Mouse (Mus musculus): Measurements from ENCODE around the gene Exog. TPM values are rescaled to one million over a fixed set of nuclear protein-coding genes. Genes with fewer than 3 reads are reported as not detected.

The Exog gene
- polyA plus RNA-seq, 1 experiment from 2014 or later, result 44.0 TPM

- Histone ChIP-seq H3K36me3 (ENCODE audit: control insufficient read depth, insufficient read depth, low read length) (no peaks in the 10 kb centered on the region), H3K9ac (ENCODE audit: low read length) (no peak overlapping the region), H3K9me3 (ENCODE audit: control insufficient read depth, low read length) (no peaks in the 10 kb centered on the region; the same call in 1 of the 2 replicates), H3K27me3 (ENCODE audit: control insufficient read depth, insufficient read depth, low read length) (no peaks in the 10 kb centered on the region), H3K4me1 (replicated peaks; ENCODE audit: control insufficient read depth, insufficient read depth, low read length) (no peaks in the 10 kb centered on the region), H3K27ac (ENCODE audit: low read depth, low read length) (no peak overlapping the region), H3K4me3 (ENCODE audit: low read depth, low read length) (no peak overlapping the region), H3K4me2 (ENCODE audit: low read depth, low read length, severe bottlenecking) (no peak overlapping the region)
- 94% methylated on average over 9 of the region's 9 CpGs for WGBS
- ATAC-seq (replicated peaks; ENCODE audit: low FRiP score) (no peak), DNase-seq (ENCODE audit: low spot score) (no peak)
Measured at GRCm38 (mm10) chr9:119503613-119504012, 58.9 kb downstream of the Exog start.

DNA sequence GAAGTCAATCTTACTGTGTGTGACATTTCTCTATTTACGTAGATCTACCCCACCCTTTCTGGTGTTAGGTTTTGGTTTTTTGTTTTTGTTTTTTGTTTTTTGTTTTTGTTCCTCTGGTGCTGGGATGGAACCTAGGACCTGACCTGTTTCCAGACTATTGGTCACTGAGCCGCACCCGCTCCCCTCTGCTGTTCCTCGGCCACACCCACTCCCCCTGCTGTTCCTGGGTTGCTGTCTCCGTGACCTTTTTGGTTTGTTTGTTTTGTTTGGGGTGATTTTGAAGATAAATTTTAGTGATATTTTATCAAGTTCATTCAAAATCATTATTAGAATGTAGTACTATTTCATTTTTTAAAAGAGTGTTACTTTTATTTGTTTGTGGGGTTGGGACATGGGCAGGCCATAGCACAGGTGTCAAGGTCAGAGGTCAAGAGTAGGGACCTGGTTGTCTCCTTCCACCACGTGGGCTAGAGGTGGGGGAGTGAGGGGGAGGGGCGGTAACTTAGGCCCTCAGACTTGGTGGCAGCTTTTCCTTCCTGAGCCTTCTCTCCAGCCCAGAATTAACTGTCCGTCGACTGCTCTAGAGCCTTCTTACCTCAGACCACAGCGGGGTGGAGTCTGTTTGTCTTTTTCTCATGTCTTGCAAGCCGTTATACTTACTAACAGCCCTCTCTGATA, 60.4 kb downstream of the Exog start:
- 74% methylated on average over 11 of the region's 11 CpGs for WGBS
- ATAC-seq (replicated peaks; ENCODE audit: low FRiP score), result no peak

GRCm38 (mm10) chr9:119510902-119511301, 66.2 kb downstream of the Exog start:
- no peak for DNase-seq (ENCODE audit: low spot score)
- WGBS, result 85% methylated on average over 6 of the region's 6 CpGs
- H3K36me3 ChIP-seq (ENCODE audit: control insufficient read depth, insufficient read depth, low read length), result no peaks in the 10 kb centered on the region; the same call in 1 of the 2 replicates

More for the DNA sequence above, 60.4 kb downstream of the Exog start:
- no peaks in the 10 kb centered on the region; the same call in 1 of the 2 replicates for H3K9me3 ChIP-seq (ENCODE audit: control insufficient read depth, low read length)
- no peaks in the 10 kb centered on the region for H3K36me3 ChIP-seq (ENCODE audit: control insufficient read depth, insufficient read depth, low read length)
- no peak overlapping the region for H3K4me2 ChIP-seq (ENCODE audit: low read depth, low read length, severe bottlenecking)
- H3K9ac ChIP-seq (ENCODE audit: low read length), result no peak overlapping the region
- H3K4me3 ChIP-seq (ENCODE audit: low read depth, low read length), result no peak overlapping the region
- no peaks in the 10 kb centered on the region for H3K4me1 ChIP-seq (replicated peaks; ENCODE audit: control insufficient read depth, insufficient read depth, low read length)
- no peaks in the 10 kb centered on the region for H3K27me3 ChIP-seq (ENCODE audit: control insufficient read depth, insufficient read depth, low read length)
- no peak for DNase-seq (ENCODE audit: low spot score)
- no peak overlapping the region for H3K27ac ChIP-seq (ENCODE audit: low read depth, low read length)

DNA sequence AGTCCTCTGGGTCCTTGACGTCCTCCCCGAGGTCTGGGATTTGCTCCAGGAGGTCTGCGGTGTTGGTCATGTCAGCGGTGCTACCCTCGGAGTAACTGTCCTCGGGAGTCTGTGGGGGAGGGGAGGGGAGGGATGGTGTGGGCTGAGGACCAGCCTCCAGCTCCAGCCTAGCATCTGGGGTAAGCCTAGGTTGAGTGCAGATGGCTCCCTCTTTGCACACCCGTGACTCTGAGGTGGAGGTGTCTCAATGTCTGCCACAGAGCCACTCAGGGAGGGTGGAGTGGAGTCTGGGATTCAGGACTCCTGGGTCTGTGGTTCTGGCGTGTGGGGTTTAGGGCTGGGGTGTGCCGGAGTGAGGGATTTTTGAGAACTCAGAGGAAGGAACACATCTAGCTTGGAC, 68.2 kb downstream of the Exog start:
- 88% methylated on average over 9 of the region's 9 CpGs for WGBS
- no peaks in the 10 kb centered on the region for H3K27me3 ChIP-seq (ENCODE audit: control insufficient read depth, insufficient read depth, low read length)
- H3K4me3 ChIP-seq (ENCODE audit: low read depth, low read length), result no peak overlapping the region
- no peak overlapping the region for H3K9ac ChIP-seq (ENCODE audit: low read length)
- H3K4me2 ChIP-seq (ENCODE audit: low read depth, low read length, severe bottlenecking), result no peak overlapping the region
- no peak overlapping the region for H3K27ac ChIP-seq (ENCODE audit: low read depth, low read length)
- no peaks in the 10 kb centered on the region; the same call in 1 of the 2 replicates for H3K36me3 ChIP-seq (ENCODE audit: control insufficient read depth, insufficient read depth, low read length)
- H3K4me1 ChIP-seq (replicated peaks; ENCODE audit: control insufficient read depth, insufficient read depth, low read length), result no peaks in the 10 kb centered on the region
- ATAC-seq (replicated peaks; ENCODE audit: low FRiP score), result no peak
- no peak for DNase-seq (ENCODE audit: low spot score)
- no peaks in the 10 kb centered on the region for H3K9me3 ChIP-seq (ENCODE audit: control insufficient read depth, low read length)

More at GRCm38 (mm10) chr9:119510902-119511301, 66.2 kb downstream of the Exog start:
- no peaks in the 10 kb centered on the region for H3K4me1 ChIP-seq (replicated peaks; ENCODE audit: control insufficient read depth, insufficient read depth, low read length)
- no peak overlapping the region for H3K4me2 ChIP-seq (ENCODE audit: low read depth, low read length, severe bottlenecking)
- ATAC-seq (replicated peaks; ENCODE audit: low FRiP score), result no peak
- no peak overlapping the region for H3K4me3 ChIP-seq (ENCODE audit: low read depth, low read length)
- no peak overlapping the region for H3K27ac ChIP-seq (ENCODE audit: low read depth, low read length)
- no peak overlapping the region for H3K9ac ChIP-seq (ENCODE audit: low read length)
- H3K27me3 ChIP-seq (ENCODE audit: control insufficient read depth, insufficient read depth, low read length), result no peaks in the 10 kb centered on the region
- no peaks in the 10 kb centered on the region; the same call in 1 of the 2 replicates for H3K9me3 ChIP-seq (ENCODE audit: control insufficient read depth, low read length)

DNA sequence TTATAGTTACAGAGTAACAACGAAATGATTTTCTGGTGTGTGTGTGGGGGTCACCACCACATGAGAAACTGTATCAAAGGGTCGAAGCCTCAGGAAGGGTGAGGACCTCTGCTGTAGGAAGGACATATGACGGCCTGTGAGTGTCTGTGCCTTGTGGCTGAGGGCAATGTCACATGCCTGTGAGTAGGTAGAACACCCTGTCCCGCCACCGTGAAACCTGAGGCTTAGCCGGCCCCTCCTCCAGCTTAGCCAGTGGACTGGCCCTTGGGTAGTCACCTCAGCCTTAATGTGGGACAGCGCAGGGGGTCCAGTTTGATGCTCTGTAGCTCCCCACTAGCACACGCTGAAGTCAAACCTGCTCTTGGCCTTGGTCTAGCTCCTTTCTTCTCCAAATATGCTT, 69.1 kb downstream of the Exog start:
- Histone ChIP-seq H3K9me3 (ENCODE audit: control insufficient read depth, low read length) (no peaks in the 10 kb centered on the region), H3K36me3 (ENCODE audit: control insufficient read depth, insufficient read depth, low read length) (no peaks in the 10 kb centered on the region; the same call in 1 of the 2 replicates), H3K4me2 (ENCODE audit: low read depth, low read length, severe bottlenecking) (no peak overlapping the region), H3K4me1 (replicated peaks; ENCODE audit: control insufficient read depth, insufficient read depth, low read length) (no peaks in the 10 kb centered on the region), H3K27me3 (ENCODE audit: control insufficient read depth, insufficient read depth, low read length) (no peaks in the 10 kb centered on the region), H3K9ac (ENCODE audit: low read length) (no peak overlapping the region), H3K27ac (ENCODE audit: low read depth, low read length) (no peak overlapping the region), H3K4me3 (ENCODE audit: low read depth, low read length) (no peak overlapping the region)
- DNase-seq (ENCODE audit: low spot score), result no peak
- 92% methylated on average over 8 of the region's 8 CpGs for WGBS
- ATAC-seq (replicated peaks; ENCODE audit: low FRiP score), result no peak

- H3K36me3 ChIP-seq (ENCODE audit: control insufficient read depth, insufficient read depth, low read length), result no peaks in the 10 kb centered on the region; the same call in 1 of the 2 replicates
- H3K4me1 ChIP-seq (replicated peaks; ENCODE audit: control insufficient read depth, insufficient read depth, low read length), result no peaks in the 10 kb centered on the region
- H3K27ac ChIP-seq (ENCODE audit: low read depth, low read length), result no peak overlapping the region
- no peaks in the 10 kb centered on the region for H3K9me3 ChIP-seq (ENCODE audit: control insufficient read depth, low read length)
- 90% methylated on average over 8 of the region's 8 CpGs for WGBS
- no peaks in the 10 kb centered on the region for H3K27me3 ChIP-seq (ENCODE audit: control insufficient read depth, insufficient read depth, low read length)
- no peak overlapping the region for H3K4me2 ChIP-seq (ENCODE audit: low read depth, low read length, severe bottlenecking)
- H3K4me3 ChIP-seq (ENCODE audit: low read depth, low read length), result no peak overlapping the region
- no peak overlapping the region for H3K9ac ChIP-seq (ENCODE audit: low read length)
- no peak for DNase-seq (ENCODE audit: low spot score)
- no peak for ATAC-seq (replicated peaks; ENCODE audit: low FRiP score)
Measured at GRCm38 (mm10) chr9:119514986-119515385, 70.2 kb downstream of the Exog start.

Other genes starting within 250 kb of the Exog start
- gene Slc22a13, start 235.8 kb upstream of the Exog start, polyA plus RNA-seq (2014; fragmentation: Nextera tagmentation; extraction: Ambion mirVana), result not detected in 2 replicates
- 18.4 and 19.7 TPM in 2 replicates for gene Oxsr1, start 122.5 kb upstream of the Exog start, polyA plus RNA-seq (2014; fragmentation: Nextera tagmentation; extraction: Ambion mirVana)
- gene Acaa1a, start 105.3 kb upstream of the Exog start, polyA plus RNA-seq (2014; fragmentation: Nextera tagmentation; extraction: Ambion mirVana), result 62.6 and 75.6 TPM in 2 replicates
- gene Myd88, start 103.5 kb upstream of the Exog start, polyA plus RNA-seq (2014; fragmentation: Nextera tagmentation; extraction: Ambion mirVana), result 6.8 and 7.5 TPM in 2 replicates
- 12.5 and 12.7 TPM in 2 replicates for gene Xylb, start 87.6 kb upstream of the Exog start, polyA plus RNA-seq (2014; fragmentation: Nextera tagmentation; extraction: Ambion mirVana)
- not detected in 2 replicates for gene Slc22a14, start 79.4 kb upstream of the Exog start, polyA plus RNA-seq (2014; fragmentation: Nextera tagmentation; extraction: Ambion mirVana)
- 106 and 133 TPM in 2 replicates for gene Acvr2b, start 42.8 kb upstream of the Exog start, polyA plus RNA-seq (2014; fragmentation: Nextera tagmentation; extraction: Ambion mirVana)
- 3.0 and 3.2 TPM in 2 replicates for gene Scn5a, start 134.1 kb downstream of the Exog start, polyA plus RNA-seq (2014; fragmentation: Nextera tagmentation; extraction: Ambion mirVana)